In the genomic region with DNA sequence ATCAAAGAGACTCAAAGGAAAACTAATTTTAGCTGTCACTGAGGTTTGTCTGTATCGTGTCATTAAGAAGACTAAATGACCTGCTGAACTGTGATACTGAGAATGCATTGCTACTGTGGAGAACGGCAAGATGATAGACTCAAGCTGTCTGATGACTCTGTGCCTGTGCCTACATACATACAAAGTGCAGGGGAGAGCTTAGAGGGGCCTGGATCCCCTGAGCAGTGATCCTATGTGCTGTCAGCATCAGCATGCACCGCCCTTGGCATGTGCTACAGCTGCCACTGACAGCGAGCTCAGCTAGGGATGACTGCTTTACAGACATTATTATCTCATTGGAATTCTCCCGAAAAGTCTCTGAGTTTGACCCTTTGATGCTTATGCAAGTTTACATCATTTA, we compare ENCODE assay signal across 15 mouse cellular contexts.
"Had no signal": no experiment of that assay in that cellular context is flagged by ENCODE, and none has a peak within 500 bp of the region (broad histone marks: within the 10 kb centered on the region; RNA-seq: fewer than 3 reads in every experiment).

No protein-coding gene starts in this region.

- H3K36me3 ChIP-seq: limb, embryonic 15.5 days; liver, embryonic 13.5 days; lung, embryonic 15.5 days; midbrain, embryonic 12.5 days; neural tube, embryonic 13.5 days had no signal

- ATAC-seq: intestine, embryonic 16.5 days; liver, postnatal 0 days had no signal

- DNase-seq: kidney, adult 8-10 months; kidney, postnatal 36 days; liver, embryonic 13.5 days; liver, postnatal 0 days; lung, postnatal 14 days; right cerebral cortex, adult 18-20 months; right cerebral cortex, postnatal 25 days; thymus, postnatal 36 days had no signal

- H3K4me1 ChIP-seq: limb, embryonic 15.5 days; liver, embryonic 13.5 days; lung, embryonic 15.5 days; megakaryocyte, embryonic 14.5 days; neural tube, embryonic 13.5 days had no signal

- H3K9ac ChIP-seq: limb, embryonic 15.5 days; liver, embryonic 13.5 days; liver, postnatal 0 days; lung, embryonic 15.5 days; midbrain, embryonic 12.5 days; neural tube, embryonic 13.5 days had no signal

- H3K27me3 ChIP-seq: limb, embryonic 15.5 days; liver, embryonic 13.5 days; lung, embryonic 15.5 days; megakaryocyte, embryonic 14.5 days; midbrain, embryonic 12.5 days; neural tube, embryonic 13.5 days had no signal

- H3K4me2 ChIP-seq: limb, embryonic 15.5 days; liver, embryonic 13.5 days; lung, embryonic 15.5 days; midbrain, embryonic 12.5 days; neural tube, embryonic 13.5 days had no signal

- H3K4me3 ChIP-seq: limb, embryonic 15.5 days; liver, embryonic 13.5 days; lung, embryonic 15.5 days; megakaryocyte, embryonic 14.5 days; midbrain, embryonic 12.5 days; neural tube, embryonic 13.5 days had no signal

- H3K9me3 ChIP-seq: limb, embryonic 15.5 days; liver, embryonic 13.5 days; lung, embryonic 15.5 days; midbrain, embryonic 12.5 days; neural tube, embryonic 13.5 days had no signal

- H3K27ac ChIP-seq: limb, embryonic 15.5 days; liver, embryonic 13.5 days; lung, embryonic 15.5 days; macrophage; midbrain, embryonic 12.5 days; neural tube, embryonic 13.5 days had no signal
